Mouse (Mus musculus) lung, postnatal 0 days (tissue): ENCODE results near the gene Nacad. TPM values are rescaled to one million over a fixed set of nuclear protein-coding genes. Genes with fewer than 3 reads are reported as not detected.

Experiments used
- ATAC-seq: fragments of 200-750 bp; cut with Nextera tagmentation; 2 replicates; pipeline ENCODE4 v1.8.0; 2017; ENCODE audit warnings: moderate library complexity
- DNase-seq: peaks from one replicate; pipeline ENCODE4 v3.0.0-alpha.2; 2016; ENCODE audit warnings: low spot score
- H3K27ac ChIP-seq: fragments of 300-500 bp; sonication (generic); 2 replicates; pipeline ENCODE4 v1.5.1; 2014; ENCODE audit warnings: antibody characterized with exemption, mild to moderate bottlenecking, low read length, mixed read lengths
- H3K27me3 ChIP-seq: fragments of 300-500 bp; sonication (generic); replicated peaks from 2 replicates; pipeline ENCODE4 v1.6.1; 2014; ENCODE audit warnings: low read length, mixed read lengths; ENCODE audit not compliant: insufficient read depth
- H3K36me3 ChIP-seq: fragments of 300-500 bp; sonication (generic); 2 replicates; pipeline ENCODE4 v1.6.1; 2014; ENCODE audit warnings: low read length, mixed read lengths; ENCODE audit not compliant: insufficient read depth
- H3K4me1 ChIP-seq: fragments of 300-500 bp; sonication (generic); 2 replicates; pipeline ENCODE4 v1.6.1; 2014; ENCODE audit warnings: antibody characterized with exemption, low read depth, low read length, mixed read lengths; ENCODE audit not compliant: insufficient read depth
- H3K4me2 ChIP-seq: fragments of 300-500 bp; sonication (generic); replicated peaks from 2 replicates; pipeline ENCODE4 v1.6.1; 2014; ENCODE audit warnings: low read depth, mild to moderate bottlenecking, low read length, moderate library complexity, mixed read lengths
- H3K4me3 ChIP-seq: fragments of 300-500 bp; sonication (generic); 2 replicates; pipeline ENCODE4 v1.5.1; 2014; ENCODE audit warnings: low read depth, low read length
- H3K9ac ChIP-seq: fragments of 300-500 bp; sonication (generic); replicated peaks from 2 replicates; pipeline ENCODE4 v1.6.1; 2014; ENCODE audit warnings: low read depth, mild to moderate bottlenecking
- H3K9me3 ChIP-seq: fragments of 300-500 bp; sonication (generic); 2 replicates; pipeline ENCODE4 v1.6.1; 2016; ENCODE audit warnings: low read length, mixed read lengths
- CTCF ChIP-seq: IDR thresholded peaks from 2 replicates; pipeline ENCODE4 v1.5.1; 2016; ENCODE audit warnings: antibody characterized with exemption, mild to moderate bottlenecking
- EP300 ChIP-seq: IDR thresholded peaks from 2 replicates; pipeline ENCODE4 v1.6.1; 2016; ENCODE audit warnings: antibody characterized with exemption, mild to moderate bottlenecking, control low read depth
- WGBS: fragments of 180-500 bp; shearing (Covaris S2); extraction: QIAGEN DNeasy Blood & Tissue Kit; methylation state at CpG from one replicate; pipeline ENCODE4 v1.1.7; 2014; 5-methylcytosine and 5-hydroxymethylcytosine counted together
- polyA plus RNA-seq: library from polyadenylated mRNA; unstranded; fragments of >200 nt; fragmentation: Nextera tagmentation; extraction: Ambion mirVana; gene quantifications from 2 replicates; pipeline ENCODE4 v1.2.1, GENCODE M21; 2015

Gene Nacad
- polyA plus RNA-seq, 1 experiment from 2014 or later = 3.2 TPM

GRCm38 (mm10) chr11:6579361-6579760 lies 26.5 kb downstream of the Nacad start:
- no peak for ATAC-seq
- WGBS = 83% methylated on average over 7 of the region's 7 CpGs

DNA sequence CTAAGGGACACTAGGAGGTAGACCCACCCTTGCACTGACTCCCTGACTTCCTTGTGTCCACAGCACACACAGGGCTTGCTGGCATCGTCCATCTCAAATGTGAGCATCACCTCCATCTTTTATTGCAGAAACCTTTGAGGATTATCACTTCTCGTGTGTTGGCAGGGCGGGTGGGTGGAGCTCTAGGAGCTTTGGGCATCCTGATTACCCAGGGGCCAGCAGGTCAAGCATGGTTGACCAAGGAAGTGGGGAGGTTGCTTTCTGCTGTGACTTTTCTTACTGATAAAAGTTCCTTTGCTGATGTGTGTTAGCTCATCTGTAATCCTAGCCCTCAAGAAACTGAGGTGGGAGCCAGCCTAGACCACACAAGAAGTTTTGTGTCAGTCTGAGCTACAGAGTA lies 29.7 kb downstream of the Nacad start:
- Histone ChIP-seq H3K9ac (no peak overlapping the region), H3K27ac (no peak overlapping the region), H3K4me3 (no peak overlapping the region), H3K4me2 (no peak overlapping the region), H3K9me3 (no peaks in the 10 kb centered on the region), H3K36me3 (no peaks in the 10 kb centered on the region; the same call in 1 of the 2 replicates), H3K27me3 (no peaks in the 10 kb centered on the region), H3K4me1 (no peaks in the 10 kb centered on the region)
- DNase-seq (no peak), ATAC-seq (no peak)
- WGBS = 88% methylated on average over 3 of the region's 3 CpGs
- TF ChIP-seq EP300 (no peak), CTCF (no peak)

More at GRCm38 (mm10) chr11:6579361-6579760, 26.5 kb downstream of the Nacad start:
- H3K9ac ChIP-seq = no peak overlapping the region
- no peak overlapping the region for H3K27ac ChIP-seq
- TF ChIP-seq CTCF (no peak), EP300 (no peak)
- DNase-seq = no peak
- no peaks in the 10 kb centered on the region for H3K4me1 ChIP-seq
- no peaks in the 10 kb centered on the region for H3K27me3 ChIP-seq
- H3K4me3 ChIP-seq = no peak overlapping the region
- no peaks in the 10 kb centered on the region for H3K9me3 ChIP-seq
- no peak overlapping the region for H3K4me2 ChIP-seq
- H3K36me3 ChIP-seq = no peaks in the 10 kb centered on the region; the same call in 1 of the 2 replicates

DNA sequence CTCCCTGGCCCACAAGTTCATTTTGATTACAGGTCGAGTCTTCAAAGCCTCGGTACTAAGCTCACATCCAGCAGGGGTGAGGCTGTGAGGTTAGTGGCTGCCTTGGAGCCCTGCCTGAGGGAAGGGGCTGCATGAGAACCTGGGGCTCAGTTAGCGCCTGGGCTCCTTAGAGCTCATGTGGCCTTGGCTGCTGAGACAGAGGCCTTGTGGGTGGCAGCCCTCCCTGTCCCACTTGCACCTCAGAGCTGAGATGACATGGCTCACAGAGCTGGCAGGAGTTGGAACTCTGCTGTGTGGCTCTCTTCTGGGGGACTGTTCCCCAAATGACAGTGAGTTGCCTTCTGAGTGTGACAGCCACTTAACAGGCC lies 36.5 kb downstream of the Nacad start:
- Histone ChIP-seq H3K36me3 (no peaks in the 10 kb centered on the region; the same call in 1 of the 2 replicates), H3K27ac (no peak overlapping the region), H3K9me3 (no peaks in the 10 kb centered on the region), H3K4me1 (peaks cover 4% of the 10 kb centered on the region; the same call in 1 of the 2 replicates), H3K4me2 (no peak overlapping the region), H3K27me3 (no peaks in the 10 kb centered on the region), H3K9ac (no peak overlapping the region), H3K4me3 (no peak overlapping the region)
- ATAC-seq (no peak), DNase-seq (no peak)
- no peak for TF ChIP-seq CTCF
- WGBS = 58% methylated on average over 3 of the region's 3 CpGs

DNA sequence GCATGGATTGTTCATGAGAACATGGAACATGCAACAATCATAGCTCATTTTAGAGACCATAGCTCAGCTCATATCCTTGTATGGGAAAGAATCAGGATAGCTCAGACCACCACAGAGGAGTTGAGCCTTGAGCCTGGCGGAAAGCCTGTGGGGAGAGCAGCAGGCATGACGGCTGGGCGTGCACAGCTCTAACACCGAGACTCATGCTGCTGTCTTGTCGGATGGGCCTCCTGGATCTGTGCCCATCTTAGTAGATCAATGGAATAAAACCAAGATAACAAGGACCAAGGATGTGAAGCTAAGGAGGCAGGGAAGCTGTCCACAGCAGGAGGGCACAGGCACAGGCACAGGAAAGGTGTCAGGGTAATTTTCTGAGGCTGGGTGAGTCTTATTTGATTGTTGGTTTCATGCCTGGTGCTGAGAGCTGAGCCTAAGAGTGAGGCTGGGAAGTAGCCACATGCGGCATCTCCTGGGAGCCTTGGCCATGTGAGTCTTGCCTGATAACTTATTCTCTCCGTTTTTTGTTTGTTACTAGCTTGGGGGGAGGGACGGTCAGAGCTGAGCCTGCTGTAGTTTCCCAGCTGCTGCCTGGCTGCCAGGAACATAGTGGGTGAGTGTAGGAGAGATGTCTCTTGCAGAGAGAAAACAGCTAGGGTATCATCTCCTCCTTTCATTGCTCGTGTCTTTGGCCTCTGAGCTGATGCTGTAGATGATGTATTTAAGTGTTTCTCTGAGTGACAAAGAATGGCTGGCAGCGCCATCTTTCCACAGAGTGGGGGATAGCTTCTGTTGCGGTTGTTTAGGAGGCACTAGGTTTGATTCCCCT lies 37.1 kb downstream of the Nacad start:
- H3K4me1 ChIP-seq = peaks cover 4% of the 10 kb centered on the region; the same call in 1 of the 2 replicates
- no peaks in the 10 kb centered on the region for H3K27me3 ChIP-seq
- WGBS = 65% methylated on average over 11 of the region's 11 CpGs
- H3K27ac ChIP-seq = no peak overlapping the region
- 0 out of 2 replicates have a peak, but pooled peaks have one; percentile 14 for ATAC-seq
- H3K4me2 ChIP-seq = no peak overlapping the region
- peak; percentile 36 for DNase-seq
- no peak overlapping the region for H3K4me3 ChIP-seq
- TF ChIP-seq EP300 (no peak), CTCF (peak; percentile 61)
- no peaks in the 10 kb centered on the region; the same call in 1 of the 2 replicates for H3K36me3 ChIP-seq
- H3K9me3 ChIP-seq = no peaks in the 10 kb centered on the region
- no peak overlapping the region for H3K9ac ChIP-seq

GRCm38 (mm10) chr11:6567951-6568350 lies 37.9 kb downstream of the Nacad start:
- peaks cover 4% of the 10 kb centered on the region; the same call in 1 of the 2 replicates for H3K4me1 ChIP-seq
- no peaks in the 10 kb centered on the region for H3K27me3 ChIP-seq
- no peaks in the 10 kb centered on the region for H3K36me3 ChIP-seq
- H3K9ac ChIP-seq = no peak overlapping the region
- TF ChIP-seq CTCF = no peak
- ATAC-seq (no peak), DNase-seq (no peak)
- H3K9me3 ChIP-seq = no peaks in the 10 kb centered on the region
- WGBS = 60% methylated on average over 8 of the region's 8 CpGs
- no peak overlapping the region for H3K4me2 ChIP-seq
- H3K27ac ChIP-seq = no peak overlapping the region
- no peak overlapping the region for H3K4me3 ChIP-seq

DNA sequence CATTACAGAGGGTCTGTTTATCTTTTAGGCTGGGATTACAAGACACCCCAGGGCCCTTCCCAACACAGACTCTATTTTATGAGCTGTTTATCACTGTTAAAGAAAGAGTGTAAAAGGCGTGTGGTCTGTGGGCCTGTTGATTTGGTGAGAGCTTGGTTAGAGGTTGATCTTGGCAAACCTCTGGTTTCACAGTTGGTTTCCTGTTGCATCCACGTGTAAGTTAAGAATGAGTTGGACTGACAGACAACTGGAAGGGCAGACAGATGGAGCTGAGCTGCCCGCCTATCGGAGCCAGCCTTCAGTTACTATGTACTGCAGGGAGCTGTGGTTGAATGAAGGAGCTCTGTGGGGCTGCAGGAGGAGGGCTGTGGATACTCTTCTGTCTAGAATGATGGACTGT lies 39.4 kb downstream of the Nacad start:
- no peak for TF ChIP-seq CTCF
- no peak for TF ChIP-seq EP300
- Histone ChIP-seq H3K4me1 (peaks cover 4% of the 10 kb centered on the region; the same call in 1 of the 2 replicates), H3K36me3 (no peaks in the 10 kb centered on the region), H3K4me2 (no peak overlapping the region), H3K4me3 (no peak overlapping the region), H3K27ac (no peak overlapping the region), H3K9me3 (no peaks in the 10 kb centered on the region), H3K27me3 (no peaks in the 10 kb centered on the region), H3K9ac (no peak overlapping the region)
- DNase-seq (no peak), ATAC-seq (no peak)
- WGBS = 71% methylated on average over 4 of the region's 4 CpGs
